Mouse (Mus musculus): ENCODE data around the gene Ipo9. TPM values are rescaled to one million over a fixed set of nuclear protein-coding genes. Genes with fewer than 3 reads are reported as not detected.

The Ipo9 gene
- polyA plus RNA-seq, 1 experiment from 2014 or later: 80.2 TPM

- Histone ChIP-seq H3K27me3 (replicated peaks) (no peaks in the 10 kb centered on the region), H3K9me3 (no peaks in the 10 kb centered on the region), H3K27ac (replicated peaks) (peak overlapping the region; percentile 93), H3K9ac (peak overlapping the region; percentile 98), H3K4me1 (peaks cover 53% of the 10 kb centered on the region), H3K4me2 (peak overlapping the region; percentile 83), H3K4me3 (peak overlapping the region; percentile 97), H3K36me3 (peaks cover 15% of the 10 kb centered on the region)
- 2% methylated on average over 14 of the region's 14 CpGs for WGBS
- ATAC-seq (ENCODE audit: extremely low read depth, insufficient number of reproducible peaks, low FRiP score, low TSS enrichment): peak; percentile 28; the same call in 1 of the 2 replicates
Measured at GRCm38 (mm10) chr1:135430669-135431017, 344 bp upstream of the Ipo9 start.

DNA sequence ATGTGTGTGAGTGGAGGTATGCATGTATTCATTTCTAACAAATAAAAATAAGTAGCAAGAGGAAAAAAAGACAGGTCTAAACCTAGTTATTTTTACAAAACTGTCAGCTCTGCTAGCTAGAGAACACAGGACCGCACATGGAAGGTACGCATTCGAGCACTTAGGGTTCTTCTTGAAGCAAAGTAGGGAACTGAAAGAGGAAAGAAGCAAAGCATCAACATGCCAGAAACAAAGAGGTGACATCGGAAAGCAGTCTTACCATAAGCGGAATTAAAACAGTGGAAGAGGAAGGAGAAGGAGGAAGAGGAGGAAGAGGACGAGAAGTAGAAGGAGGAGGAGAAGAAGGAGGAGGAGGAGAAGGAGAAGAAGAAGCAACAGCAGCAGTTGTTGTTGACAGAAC lies 2.9 kb downstream of the Ipo9 start:
- Histone ChIP-seq H3K27ac (replicated peaks) (no peak overlapping the region), H3K4me1 (peaks cover 40% of the 10 kb centered on the region), H3K36me3 (peaks cover 45% of the 10 kb centered on the region), H3K4me3 (no peak overlapping the region), H3K4me2 (no peak overlapping the region), H3K27me3 (replicated peaks) (no peaks in the 10 kb centered on the region), H3K9ac (no peak overlapping the region), H3K9me3 (no peaks in the 10 kb centered on the region)
- ATAC-seq (ENCODE audit: extremely low read depth, insufficient number of reproducible peaks, low FRiP score, low TSS enrichment): no peak
- 80% methylated on average over 6 of the region's 6 CpGs for WGBS

- no peak overlapping the region for H3K4me3 ChIP-seq
- no peaks in the 10 kb centered on the region for H3K9me3 ChIP-seq
- H3K36me3 ChIP-seq: peaks cover 48% of the 10 kb centered on the region
- H3K4me2 ChIP-seq: no peak overlapping the region
- no peak overlapping the region for H3K9ac ChIP-seq
- H3K27me3 ChIP-seq (replicated peaks): no peaks in the 10 kb centered on the region
- no peak for ATAC-seq (ENCODE audit: extremely low read depth, insufficient number of reproducible peaks, low FRiP score, low TSS enrichment)
- peaks cover 38% of the 10 kb centered on the region for H3K4me1 ChIP-seq
- H3K27ac ChIP-seq (replicated peaks): no peak overlapping the region
- 93% methylated on average over 10 of the region's 10 CpGs for WGBS
Measured at GRCm38 (mm10) chr1:135426645-135427044, 3.7 kb downstream of the Ipo9 start.

GRCm38 (mm10) chr1:135422772-135423171 lies 7.5 kb downstream of the Ipo9 start:
- no peaks in the 10 kb centered on the region for H3K27me3 ChIP-seq (replicated peaks)
- H3K27ac ChIP-seq (replicated peaks): no peak overlapping the region
- H3K36me3 ChIP-seq: peaks cover 80% of the 10 kb centered on the region
- H3K9ac ChIP-seq: no peak overlapping the region
- no peak for ATAC-seq (ENCODE audit: extremely low read depth, insufficient number of reproducible peaks, low FRiP score, low TSS enrichment)
- H3K4me1 ChIP-seq: peaks cover 11% of the 10 kb centered on the region
- H3K4me3 ChIP-seq: no peak overlapping the region
- WGBS: 93% methylated on average over 6 of the region's 6 CpGs
- H3K4me2 ChIP-seq: no peak overlapping the region
- H3K9me3 ChIP-seq: no peaks in the 10 kb centered on the region

DNA sequence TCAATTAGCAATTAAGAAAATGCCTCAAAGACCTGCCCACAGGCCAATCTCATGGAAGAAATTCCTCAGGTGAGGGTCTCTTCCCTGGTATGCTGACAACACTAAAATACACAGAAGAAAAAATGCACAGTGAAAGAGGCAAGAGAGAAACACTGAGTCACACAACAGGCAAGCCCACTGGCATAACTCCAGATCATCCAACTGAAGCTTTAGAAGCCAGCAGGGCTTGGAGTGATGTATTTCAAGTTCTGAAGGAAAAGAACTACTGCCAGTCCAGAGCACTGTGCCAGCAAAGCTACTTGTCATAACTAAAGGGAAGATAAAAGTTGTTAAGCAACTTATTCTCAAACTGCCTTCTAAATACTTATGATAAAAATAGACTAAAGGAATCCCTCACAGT lies 16.3 kb downstream of the Ipo9 start:
- H3K27ac ChIP-seq (replicated peaks): peak overlapping the region; percentile 40
- no peaks in the 10 kb centered on the region for H3K9me3 ChIP-seq
- no peak overlapping the region for H3K4me2 ChIP-seq
- no peak for ATAC-seq (ENCODE audit: extremely low read depth, insufficient number of reproducible peaks, low FRiP score, low TSS enrichment)
- no peak overlapping the region for H3K9ac ChIP-seq
- no peaks in the 10 kb centered on the region for H3K27me3 ChIP-seq (replicated peaks)
- H3K36me3 ChIP-seq: peaks cover 95% of the 10 kb centered on the region
- no peak overlapping the region for H3K4me3 ChIP-seq
- peaks cover 41% of the 10 kb centered on the region for H3K4me1 ChIP-seq

- WGBS: 78% methylated on average over 4 of the region's 4 CpGs
- no peak overlapping the region for H3K4me2 ChIP-seq
- H3K27me3 ChIP-seq (replicated peaks): no peaks in the 10 kb centered on the region
- H3K27ac ChIP-seq (replicated peaks): peak overlapping the region; percentile 81
- no peak overlapping the region for H3K4me3 ChIP-seq
- H3K4me1 ChIP-seq: peaks cover 41% of the 10 kb centered on the region
- no peak overlapping the region for H3K9ac ChIP-seq
- no peaks in the 10 kb centered on the region for H3K9me3 ChIP-seq
- H3K36me3 ChIP-seq: peaks cover 94% of the 10 kb centered on the region
- ATAC-seq (ENCODE audit: extremely low read depth, insufficient number of reproducible peaks, low FRiP score, low TSS enrichment): no peak
Measured at GRCm38 (mm10) chr1:135412130-135412529, 18.2 kb downstream of the Ipo9 start.

DNA sequence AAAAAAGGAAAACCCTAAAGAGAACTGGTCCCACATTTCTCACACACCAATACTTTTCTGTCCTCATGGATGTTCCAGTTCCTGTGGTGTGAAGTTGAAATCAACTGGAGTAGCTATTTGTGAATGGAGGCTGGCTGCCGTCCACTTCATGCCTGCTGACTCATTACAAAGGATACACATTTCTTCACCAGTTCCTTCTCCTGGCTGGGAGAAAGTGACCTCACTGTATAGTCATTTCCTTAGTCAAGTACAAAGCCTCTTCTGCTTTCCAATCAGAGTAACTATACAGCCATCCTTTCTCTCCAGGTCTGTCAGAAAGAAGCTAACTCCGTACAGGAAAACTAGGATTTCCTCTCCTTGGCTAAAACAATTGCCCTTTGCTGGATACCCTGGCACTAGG lies 19.3 kb downstream of the Ipo9 start:
- peak overlapping the region; percentile 81 for H3K27ac ChIP-seq (replicated peaks)
- H3K9me3 ChIP-seq: no peaks in the 10 kb centered on the region
- ATAC-seq (ENCODE audit: extremely low read depth, insufficient number of reproducible peaks, low FRiP score, low TSS enrichment): peak; percentile 51; the same call in 1 of the 2 replicates
- H3K4me3 ChIP-seq: no peak overlapping the region
- H3K4me2 ChIP-seq: no peak overlapping the region
- 31% methylated on average over 2 of the region's 2 CpGs for WGBS
- no peaks in the 10 kb centered on the region for H3K27me3 ChIP-seq (replicated peaks)
- peaks cover 38% of the 10 kb centered on the region for H3K4me1 ChIP-seq
- H3K36me3 ChIP-seq: peaks cover 94% of the 10 kb centered on the region
- H3K9ac ChIP-seq: 0 out of 2 replicates have a peak overlapping the region, but pooled peaks have one; percentile 3

- H3K36me3 ChIP-seq: peaks cover 94% of the 10 kb centered on the region
- no peaks in the 10 kb centered on the region for H3K9me3 ChIP-seq
- no peaks in the 10 kb centered on the region for H3K27me3 ChIP-seq (replicated peaks)
- no peak for ATAC-seq (ENCODE audit: extremely low read depth, insufficient number of reproducible peaks, low FRiP score, low TSS enrichment)
- no peak overlapping the region for H3K4me3 ChIP-seq
- H3K27ac ChIP-seq (replicated peaks): no peak overlapping the region
- H3K4me1 ChIP-seq: peaks cover 30% of the 10 kb centered on the region
- WGBS: 90% methylated on average over 4 of the region's 4 CpGs
- no peak overlapping the region for H3K9ac ChIP-seq
- H3K4me2 ChIP-seq: no peak overlapping the region
Measured at GRCm38 (mm10) chr1:135408973-135409372, 21.3 kb downstream of the Ipo9 start.

GRCm38 (mm10) chr1:135405356-135405755 lies 24.9 kb downstream of the Ipo9 start:
- H3K4me3 ChIP-seq: no peak overlapping the region
- no peak for ATAC-seq (ENCODE audit: extremely low read depth, insufficient number of reproducible peaks, low FRiP score, low TSS enrichment)
- no peak overlapping the region for H3K27ac ChIP-seq (replicated peaks)
- H3K4me1 ChIP-seq: no peaks in the 10 kb centered on the region
- peaks cover 99% of the 10 kb centered on the region for H3K36me3 ChIP-seq
- H3K27me3 ChIP-seq (replicated peaks): no peaks in the 10 kb centered on the region
- no peak overlapping the region for H3K4me2 ChIP-seq
- H3K9ac ChIP-seq: no peak overlapping the region
- 61% methylated on average over 7 of the region's 7 CpGs for WGBS
- H3K9me3 ChIP-seq: no peaks in the 10 kb centered on the region

GRCm38 (mm10) chr1:135401452-135402110 lies 28.7 kb downstream of the Ipo9 start:
- Histone ChIP-seq H3K9ac (no peak overlapping the region), H3K4me1 (no peaks in the 10 kb centered on the region), H3K36me3 (peaks cover 98% of the 10 kb centered on the region), H3K9me3 (no peaks in the 10 kb centered on the region), H3K27me3 (replicated peaks) (no peaks in the 10 kb centered on the region), H3K4me2 (no peak overlapping the region), H3K4me3 (no peak overlapping the region), H3K27ac (replicated peaks) (no peak overlapping the region)
- no peak for ATAC-seq (ENCODE audit: extremely low read depth, insufficient number of reproducible peaks, low FRiP score, low TSS enrichment)
- WGBS: 78% methylated on average over 3 of the region's 3 CpGs

- ATAC-seq (ENCODE audit: extremely low read depth, insufficient number of reproducible peaks, low FRiP score, low TSS enrichment): no peak
Measured at GRCm38 (mm10) chr1:135399466-135399865, 30.8 kb downstream of the Ipo9 start.

GRCm38 (mm10) chr1:135385161-135385560 lies 45.1 kb downstream of the Ipo9 start:
- 82% methylated on average over 9 of the region's 9 CpGs for WGBS

More at GRCm38 (mm10) chr1:135399466-135399865, 30.8 kb downstream of the Ipo9 start:
- Histone ChIP-seq H3K36me3 (peaks cover 98% of the 10 kb centered on the region), H3K9ac (no peak overlapping the region), H3K4me2 (no peak overlapping the region), H3K27me3 (replicated peaks) (no peaks in the 10 kb centered on the region), H3K4me1 (no peaks in the 10 kb centered on the region), H3K4me3 (no peak overlapping the region), H3K27ac (replicated peaks) (no peak overlapping the region), H3K9me3 (no peaks in the 10 kb centered on the region)
- WGBS: 94% methylated on average over 5 of the region's 5 CpGs

More at GRCm38 (mm10) chr1:135385161-135385560, 45.1 kb downstream of the Ipo9 start:
- Histone ChIP-seq H3K9ac (no peak overlapping the region), H3K27ac (replicated peaks) (no peak overlapping the region), H3K4me1 (peaks cover 11% of the 10 kb centered on the region), H3K27me3 (replicated peaks) (no peaks in the 10 kb centered on the region), H3K36me3 (peaks cover 87% of the 10 kb centered on the region), H3K4me2 (no peak overlapping the region), H3K9me3 (no peaks in the 10 kb centered on the region), H3K4me3 (no peak overlapping the region)
- ATAC-seq (ENCODE audit: extremely low read depth, insufficient number of reproducible peaks, low FRiP score, low TSS enrichment): no peak

All from heart, embryonic 13.5 days (tissue).